Mouse (Mus musculus) heart, postnatal 4 days (tissue): ENCODE measurements around the gene Myog. TPM values are rescaled to one million over a fixed set of nuclear protein-coding genes. Genes with fewer than 3 reads are reported as not detected.
"Not testable (repeated sequence)": the region's sequence is repeated elsewhere in the genome, so short reads cannot be mapped to it uniquely, and the experiment has no call there.

Source experiments
- DNase-seq: peaks from one replicate; pipeline ENCODE4 v3.0.0; 2021
- total RNA-seq, 2 experiments: library from RNA; stranded (reverse); gene quantifications; 2 replicates each; pipeline ENCODE4 v1.2.3; 2021

The Myog gene
- under 1 TPM; 0.48 to 0.52 TPM for total RNA-seq

GRCm38 (mm10) chr1:134289598-134290099, at the start of gene Myog:
Gene Myog (plus strand): TSS chr1:134289989.
- DNase-seq = no peak

GRCm38 (mm10) chr1:134240701-134241100, 49.1 kb upstream of the Myog start:
- DNase-seq = no peak

GRCm38 (mm10) chr1:134241298-134241697, 48.5 kb upstream of the Myog start:
- no peak for DNase-seq

GRCm38 (mm10) chr1:134242286-134242685, 47.5 kb upstream of the Myog start:
- DNase-seq = no peak

- DNase-seq = no peak
Observed at GRCm38 (mm10) chr1:134243505-134243904, 46.3 kb upstream of the Myog start.

GRCm38 (mm10) chr1:134243948-134244914, 45.6 kb upstream of the Myog start:
- peak; percentile 96 for DNase-seq

GRCm38 (mm10) chr1:134245004-134245717, 44.6 kb upstream of the Myog start:
- no peak for DNase-seq

GRCm38 (mm10) chr1:134246590-134246989, 43.2 kb upstream of the Myog start:
- peak; percentile 41 for DNase-seq

GRCm38 (mm10) chr1:134249681-134250080, 40.1 kb upstream of the Myog start:
- DNase-seq = not testable (repeated sequence)

GRCm38 (mm10) chr1:134264341-134264740, 25.4 kb upstream of the Myog start:
- no peak for DNase-seq

- no peak for DNase-seq
Observed at GRCm38 (mm10) chr1:134265797-134266196, 24.0 kb upstream of the Myog start.

- no peak for DNase-seq
Observed at GRCm38 (mm10) chr1:134270026-134270425, 19.8 kb upstream of the Myog start.

- DNase-seq = no peak
Observed at GRCm38 (mm10) chr1:134272754-134273250, 17.0 kb upstream of the Myog start.

- no peak for DNase-seq
Observed at GRCm38 (mm10) chr1:134273493-134274395, 16.0 kb upstream of the Myog start.

- DNase-seq = no peak
Observed at GRCm38 (mm10) chr1:134274483-134274920, 15.3 kb upstream of the Myog start.

- no peak for DNase-seq
Observed at GRCm38 (mm10) chr1:134275616-134276464, 13.9 kb upstream of the Myog start.

GRCm38 (mm10) chr1:134276823-134277222, 13.0 kb upstream of the Myog start:
- peak; percentile 37 for DNase-seq

- DNase-seq = no peak
Observed at GRCm38 (mm10) chr1:134280174-134280573, 9.6 kb upstream of the Myog start.

GRCm38 (mm10) chr1:134281563-134281962, 8.2 kb upstream of the Myog start:
- no peak for DNase-seq

- no peak for DNase-seq
Observed at GRCm38 (mm10) chr1:134282342-134282741, 7.4 kb upstream of the Myog start.

GRCm38 (mm10) chr1:134283108-134283507, 6.7 kb upstream of the Myog start:
- no peak for DNase-seq
